23 mouse cellular contexts compared by ENCODE assay signal in the genomic region with DNA sequence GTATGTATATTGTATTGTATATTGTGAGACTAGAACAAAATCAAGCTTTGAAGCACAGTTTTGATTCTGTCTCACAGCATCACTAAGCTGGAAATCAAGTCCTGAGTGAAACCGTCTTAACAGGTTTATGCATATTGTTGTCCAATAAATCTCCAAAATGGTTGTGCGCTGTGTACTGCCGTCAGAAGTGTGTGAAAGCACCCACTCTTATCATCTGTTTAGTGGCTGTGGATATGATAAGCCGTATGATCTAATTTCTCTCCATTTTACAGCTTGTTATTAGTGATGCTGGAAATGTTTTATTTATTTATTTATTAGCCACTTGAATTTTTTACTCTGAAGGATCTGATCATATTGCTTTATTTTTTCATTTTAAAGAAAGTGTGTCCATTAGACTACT. TPM values are rescaled to one million over a fixed set of nuclear protein-coding genes. Genes with fewer than 3 reads are reported as not detected.
DNase-seq lines count a peak whose midpoint lies in the region; ATAC-seq and TF ChIP-seq lines count a peak whose summit lies in the region.
"Had no signal": no experiment of that assay in that cellular context is flagged by ENCODE, and none has a peak within 500 bp of the region (broad histone marks: within the 10 kb centered on the region; RNA-seq: fewer than 3 reads in every experiment).

No protein-coding gene starts in this region.

- no peak for TF ChIP-seq RAD21 in MEL (IDR thresholded peaks at IDR 0.05; ENCODE audit: low read depth, low read length)

- H3K9me3 ChIP-seq in liver, embryonic 13.5 days (replicated peaks) = no peaks in the 10 kb centered on the region
- H3K9me3 ChIP-seq in liver, postnatal 0 days (ENCODE audit: low read length) = no peaks in the 10 kb centered on the region
- H3K9me3 ChIP-seq in MEL (replicated peaks; ENCODE audit: insufficient read depth, low read length) = no peaks in the 10 kb centered on the region
- H3K9me3 ChIP-seq: embryonic facial prominence, embryonic 13.5 days; embryonic facial prominence, embryonic 15.5 days; forebrain, embryonic 13.5 days; forebrain, embryonic 15.5 days had no signal

- WGBS in liver, embryonic 13.5 days (ENCODE audit: insufficient replicate concordance) = 25% methylated on average over 4 of the region's 4 CpGs
- 56% methylated on average over 4 of the region's 4 CpGs for WGBS in liver, postnatal 0 days (ENCODE audit: insufficient replicate concordance)

- TF ChIP-seq POLR2A in MEL (IDR thresholded peaks at IDR 0.05; ENCODE audit: control insufficient read depth in 1 of 2, insufficient read depth in 1 of 2, low read depth in 1 of 2, low read length in 2 of 2, poor library complexity in 1 of 2) = no peak

- H3K79me2 ChIP-seq in MEL (ENCODE audit: control insufficient read depth, insufficient read depth, low read length, poor library complexity) = no peaks in the 10 kb centered on the region

- peaks cover 11% of the 10 kb centered on the region for H3K4me1 ChIP-seq in liver, embryonic 13.5 days (replicated peaks)
- H3K4me1 ChIP-seq in liver, postnatal 0 days (ENCODE audit: insufficient read depth) = no peaks in the 10 kb centered on the region
- H3K4me1 ChIP-seq in MEL (ENCODE audit: control insufficient read depth in 1 of 2, insufficient read depth in 2 of 2, low read length in 2 of 2) = peaks cover 3 to 9% of the 10 kb centered on the region in 2 experiments; a peak in 3 of 4 replicates
- H3K4me1 ChIP-seq: embryonic facial prominence, embryonic 13.5 days; embryonic facial prominence, embryonic 15.5 days; forebrain, embryonic 13.5 days; forebrain, embryonic 15.5 days had no signal

- no peak overlapping the region for H3K27ac ChIP-seq in liver, embryonic 13.5 days
- H3K27ac ChIP-seq in liver, postnatal 0 days (ENCODE audit: low read depth) = no peak overlapping the region
- H3K27ac ChIP-seq in MEL (ENCODE audit: control insufficient read depth, low read depth, low read length) = no peak overlapping the region
- H3K27ac ChIP-seq: embryonic facial prominence, embryonic 13.5 days; embryonic facial prominence, embryonic 15.5 days; forebrain, embryonic 13.5 days; forebrain, embryonic 15.5 days had no signal

- no peaks in the 10 kb centered on the region for H3K36me3 ChIP-seq in liver, embryonic 13.5 days
- no peaks in the 10 kb centered on the region for H3K36me3 ChIP-seq in liver, postnatal 0 days (replicated peaks; ENCODE audit: insufficient read depth, low read length)
- peaks cover 0 to 6% of the 10 kb centered on the region in 2 experiments; a peak in 2 of 4 replicates for H3K36me3 ChIP-seq in MEL (ENCODE audit: control insufficient read depth in 1 of 2, insufficient read depth in 2 of 2, low read length in 2 of 2)
- H3K36me3 ChIP-seq: embryonic facial prominence, embryonic 13.5 days; embryonic facial prominence, embryonic 15.5 days; forebrain, embryonic 15.5 days had no signal

- ATAC-seq in liver, embryonic 13.5 days (ENCODE audit: low read depth) = peak; percentile 55; the same call in 1 of the 2 replicates
- no peak for ATAC-seq in liver, postnatal 0 days
- 0 out of 2 replicates have a peak, but pooled peaks have one; percentile 37 for ATAC-seq in erythroblast, adult 5-6 weeks (replicated peaks; ENCODE audit: low FRiP score, poor library complexity, severe bottlenecking)
- ATAC-seq: forebrain, embryonic 13.5 days; forebrain, embryonic 15.5 days; forebrain, postnatal 0 days; Patski had no signal

- no peaks in the 10 kb centered on the region for H3K27me3 ChIP-seq in liver, embryonic 13.5 days
- no peaks in the 10 kb centered on the region for H3K27me3 ChIP-seq in liver, postnatal 0 days (ENCODE audit: insufficient read depth, low read length)
- no peaks in the 10 kb centered on the region for H3K27me3 ChIP-seq in MEL (ENCODE audit: control insufficient read depth in 1 of 2, insufficient read depth in 2 of 2, low read length in 2 of 2)
- H3K27me3 ChIP-seq: embryonic facial prominence, embryonic 13.5 days; embryonic facial prominence, embryonic 15.5 days; forebrain, embryonic 13.5 days; forebrain, embryonic 15.5 days had no signal

- TF ChIP-seq EP300 in liver, postnatal 0 days (IDR thresholded peaks at IDR 0.05; ENCODE audit: low read depth) = no peak
- no peak for TF ChIP-seq EP300 in MEL (IDR thresholded peaks at IDR 0.05; ENCODE audit: low read depth in 1 of 2, low read length in 2 of 2)

- no peak overlapping the region for H3K4me3 ChIP-seq in liver, embryonic 13.5 days (replicated peaks)
- H3K4me3 ChIP-seq in liver, postnatal 0 days (ENCODE audit: low read depth, low read length) = no peak overlapping the region
- no peak overlapping the region for H3K4me3 ChIP-seq in MEL (ENCODE audit: control insufficient read depth in 1 of 2, insufficient read depth in 1 of 2, low read depth in 2 of 2, low read length in 2 of 2)
- H3K4me3 ChIP-seq: embryonic facial prominence, embryonic 13.5 days; embryonic facial prominence, embryonic 15.5 days; forebrain, embryonic 13.5 days; forebrain, embryonic 15.5 days had no signal

- no peak for DNase-seq in liver, embryonic 13.5 days
- DNase-seq in liver, postnatal 0 days = no peak
- DNase-seq in MEL (ENCODE audit: low read depth, low spot score) = no peak
- peak; percentile 9 for DNase-seq in c-Kit-positive CD71-positive TER-119-negative erythroid progenitor cells, embryonic 14.5 days (ENCODE audit: low read depth)
- DNase-seq in T-cell, adult 2 months (ENCODE audit: low spot score) = no peak
- DNase-seq in layer of hippocampus, postnatal 36 days = no peak
- DNase-seq: adrenal gland, adult 2 months; adrenal gland, postnatal 10 days; adrenal gland, postnatal 25 days; cerebellum, adult 11 months; cerebellum, adult 18-20 months; cerebellum, adult 8-10 months; cerebellum, adult 9-11 months; cerebellum, postnatal 14 days; cerebellum, postnatal 36 days; embryo, embryonic 11 days; forebrain, postnatal 0 days had no signal

- TF ChIP-seq CTCF in liver, postnatal 0 days (IDR thresholded peaks at IDR 0.05; ENCODE audit: low read depth) = no peak
- no peak for TF ChIP-seq CTCF in MEL (IDR thresholded peaks at IDR 0.05 in 2 of 3, conservative IDR thresholded peaks at IDR 0.05 in 1 of 3; ENCODE audit: control insufficient read depth in 1 of 3, insufficient read depth in 1 of 3, low read depth in 2 of 3, low read length in 3 of 3, poor library complexity in 1 of 3, severe bottlenecking in 1 of 3)

- no peak overlapping the region for H3K4me2 ChIP-seq in liver, embryonic 13.5 days
- H3K4me2 ChIP-seq in liver, postnatal 0 days (ENCODE audit: low read depth, low read length) = no peak overlapping the region
- H3K4me2 ChIP-seq: embryonic facial prominence, embryonic 13.5 days; embryonic facial prominence, embryonic 15.5 days; forebrain, embryonic 13.5 days; forebrain, embryonic 15.5 days had no signal

- H3K9ac ChIP-seq in liver, embryonic 13.5 days = no peak overlapping the region
- H3K9ac ChIP-seq in liver, postnatal 0 days (replicated peaks) = no peak overlapping the region
- no peak overlapping the region for H3K9ac ChIP-seq in MEL (ENCODE audit: control insufficient read depth, low read depth, low read length, poor library complexity, severe bottlenecking)
- H3K9ac ChIP-seq: embryonic facial prominence, embryonic 13.5 days; embryonic facial prominence, embryonic 15.5 days; forebrain, embryonic 13.5 days; forebrain, embryonic 15.5 days; forebrain, postnatal 0 days had no signal

TF ChIP-seq in MEL, 35 proteins besides CTCF, POLR2A, EP300 and RAD21:
- TF ChIP-seq NELFE (IDR thresholded peaks at IDR 0.05; ENCODE audit: low read depth, low read length) (no peak), TAL1 (IDR thresholded peaks at IDR 0.05; ENCODE audit: low read length) (no peak), GATA1 (IDR thresholded peaks at IDR 0.05; ENCODE audit: low read depth, low read length) (peak; percentile 47; the same call in 1 of the 2 replicates), ETS1 (IDR thresholded peaks at IDR 0.05; ENCODE audit: low read depth, low read length) (peak; percentile 62)
TF ChIP-seq in MEL: peak in this region for 2.

RNA-seq across cellular contexts. Expression of a gene that starts 20.4 kb away (rescaled TPM):
- 748 and 750 TPM in 2 replicates for polyA plus RNA-seq in liver, embryonic 13.5 days (2015; fragmentation: Nextera tagmentation; extraction: Ambion mirVana)
- polyA plus RNA-seq in liver, postnatal 0 days (2015; fragmentation: Nextera tagmentation; extraction: Ambion mirVana) = 427 and 452 TPM in 2 replicates
- total RNA-seq in MEL (2012; rRNA removed) = 459 and 615 TPM in 2 replicates
- 1,000 to 10,000 TPM in 1 of 2 experiments, not detected in 1; 2,505 TPM for polyA plus RNA-seq in MEL (2012; ENCODE audit: insufficient read depth in 1 of 2, insufficient read length in 2 of 2, low read depth in 1 of 2, low replicate concordance in 2 of 2, missing spikeins in 1 of 2)
- total RNA-seq in erythroblast, adult 5-6 weeks (2015; ENCODE audit: low replicate concordance) = 340 and 471 TPM in 2 replicates
- total RNA-seq in erythroblast, adult 5-6 weeks (2017; ENCODE audit: low replicate concordance) = 340 and 469 TPM in 2 replicates
- total RNA-seq in layer of hippocampus, postnatal 36 days (2021) = 100 to 1,000 TPM; 303 to 311 TPM

RNA-seq across cellular contexts. Expression of a gene that starts 34.7 kb away (rescaled TPM):
- polyA plus RNA-seq in liver, embryonic 13.5 days (2015; fragmentation: Nextera tagmentation; extraction: Ambion mirVana) = 0.09 TPM in 1 of 2 replicates, not detected in the other
- not detected in 2 replicates for polyA plus RNA-seq in liver, postnatal 0 days (2015; fragmentation: Nextera tagmentation; extraction: Ambion mirVana)
- 0.07 and 0.08 TPM in 2 replicates for total RNA-seq in MEL (2012; rRNA removed)
- under 1 TPM in 1 of 2 experiments, not detected in 1; 0.29 TPM for polyA plus RNA-seq in MEL (2012; ENCODE audit: insufficient read depth in 1 of 2, insufficient read length in 2 of 2, low read depth in 1 of 2, low replicate concordance in 2 of 2, missing spikeins in 1 of 2)
- not detected in 2 replicates for total RNA-seq in erythroblast, adult 5-6 weeks (2015; ENCODE audit: low replicate concordance)
- 1.5 TPM in 1 of 2 replicates, not detected in the other for total RNA-seq in erythroblast, adult 5-6 weeks (2017; ENCODE audit: low replicate concordance)
- 1 to 10 TPM in 1 of 2 experiments, under 1 TPM in 1; 0.27 to 1.1 TPM for total RNA-seq in layer of hippocampus, postnatal 36 days (2021)
- polyA plus RNA-seq: embryonic facial prominence, embryonic 15.5 days had no signal
